Mouse (Mus musculus): ENCODE measurements around the gene Gm10309. TPM values are rescaled to one million over a fixed set of nuclear protein-coding genes. Genes with fewer than 3 reads are reported as not detected.

Gm10309 gene
- polyA plus RNA-seq (2011; ENCODE audit: insufficient read depth, insufficient read length, low replicate concordance, missing spikeins), result not detected in 2 replicates

- TF ChIP-seq CTCF (IDR thresholded peaks at IDR 0.05; ENCODE audit: control insufficient read depth, insufficient read depth, low read length) (no peak), POLR2A (IDR thresholded peaks at IDR 0.05; ENCODE audit: borderline replicate concordance, control insufficient read depth, low read depth, low read length) (no peak)
Observed at GRCm38 (mm10) chr17:86505183-86505631, at the start of gene Gm10309. Gm10309 (minus strand) TSS chr17:86505232.

DNA sequence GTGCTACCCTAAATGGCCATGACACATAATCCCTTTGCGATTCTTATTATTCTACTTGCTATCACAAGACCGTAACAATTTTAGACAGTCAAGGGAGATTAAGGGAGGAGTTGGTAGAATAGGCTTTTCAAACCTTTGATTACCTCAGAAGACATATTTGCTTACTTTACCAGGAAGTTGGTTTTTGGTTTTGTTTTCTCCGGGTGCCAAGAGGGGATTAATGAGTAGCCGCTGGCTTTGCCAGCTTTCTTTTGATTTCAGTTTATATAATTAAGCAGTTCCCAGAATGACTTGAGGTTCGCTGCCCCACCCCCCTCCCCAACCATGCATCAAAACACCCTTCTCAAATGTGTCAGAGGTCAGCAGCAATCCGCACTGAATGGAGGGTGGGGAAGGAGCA lies 47.0 kb upstream of the Gm10309 start:
- Histone ChIP-seq H3K27ac (ENCODE audit: control insufficient read depth, insufficient read depth, low read depth, low read length, poor library complexity) (no peak overlapping the region), H3K4me3 (replicated peaks; ENCODE audit: control insufficient read depth, low read depth, low read length) (no peak overlapping the region), H3K4me1 (ENCODE audit: control insufficient read depth, insufficient read depth, low read length) (no peaks in the 10 kb centered on the region)
- no peak for TF ChIP-seq POLR2A (IDR thresholded peaks at IDR 0.05; ENCODE audit: borderline replicate concordance, control insufficient read depth, low read depth, low read length)
- TF ChIP-seq CTCF (IDR thresholded peaks at IDR 0.05; ENCODE audit: control insufficient read depth, insufficient read depth, low read length), result no peak
- WGBS, result 83% methylated on average over 6 of the region's 6 CpGs

More at GRCm38 (mm10) chr17:86505183-86505631, at the start of gene Gm10309:
- Histone ChIP-seq H3K27ac (ENCODE audit: control insufficient read depth, insufficient read depth, low read depth, low read length, poor library complexity) (0 out of 2 replicates have a peak within 1 kb of the TSS, but pooled peaks have one; percentile 20), H3K4me3 (replicated peaks; ENCODE audit: control insufficient read depth, low read depth, low read length) (no peak within 1 kb of the TSS), H3K4me1 (ENCODE audit: control insufficient read depth, insufficient read depth, low read length) (no peaks in the 10 kb centered on the region)
- WGBS, result 87% methylated on average over 8 of the region's 8 CpGs

DNA sequence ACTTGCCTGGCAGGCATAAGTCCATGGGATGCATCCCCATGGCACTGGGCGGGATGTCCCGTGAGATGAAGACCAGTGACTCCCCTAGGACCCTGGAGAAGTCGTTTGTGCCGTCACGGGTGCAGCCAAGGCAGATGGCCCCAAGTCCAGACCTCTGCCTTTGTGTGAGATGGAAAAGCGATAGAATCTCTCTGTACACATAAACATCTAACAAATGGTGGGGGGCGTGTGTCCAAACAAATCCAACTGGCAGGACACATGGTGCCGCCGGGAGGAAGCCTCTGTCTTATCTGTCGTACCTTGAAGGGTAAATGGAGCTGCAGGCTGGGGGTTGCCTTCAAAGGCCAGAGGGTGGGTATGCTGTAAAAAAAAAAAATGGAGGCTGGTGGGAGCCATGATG lies 46.5 kb upstream of the Gm10309 start:
- WGBS, result 85% methylated on average over 10 of the region's 10 CpGs
- Histone ChIP-seq H3K4me1 (ENCODE audit: control insufficient read depth, insufficient read depth, low read length) (no peaks in the 10 kb centered on the region), H3K27ac (ENCODE audit: control insufficient read depth, insufficient read depth, low read depth, low read length, poor library complexity) (no peak overlapping the region), H3K4me3 (replicated peaks; ENCODE audit: control insufficient read depth, low read depth, low read length) (no peak overlapping the region)
- TF ChIP-seq POLR2A (IDR thresholded peaks at IDR 0.05; ENCODE audit: borderline replicate concordance, control insufficient read depth, low read depth, low read length) (no peak), CTCF (IDR thresholded peaks at IDR 0.05; ENCODE audit: control insufficient read depth, insufficient read depth, low read length) (no peak)

GRCm38 (mm10) chr17:86549128-86549527 lies 44.1 kb upstream of the Gm10309 start:
- 82% methylated on average over 10 of the region's 10 CpGs for WGBS
- TF ChIP-seq CTCF (IDR thresholded peaks at IDR 0.05; ENCODE audit: control insufficient read depth, insufficient read depth, low read length), result no peak
- TF ChIP-seq POLR2A (IDR thresholded peaks at IDR 0.05; ENCODE audit: borderline replicate concordance, control insufficient read depth, low read depth, low read length), result no peak
- Histone ChIP-seq H3K4me3 (replicated peaks; ENCODE audit: control insufficient read depth, low read depth, low read length) (no peak overlapping the region), H3K4me1 (ENCODE audit: control insufficient read depth, insufficient read depth, low read length) (no peaks in the 10 kb centered on the region), H3K27ac (ENCODE audit: control insufficient read depth, insufficient read depth, low read depth, low read length, poor library complexity) (no peak overlapping the region)

DNA sequence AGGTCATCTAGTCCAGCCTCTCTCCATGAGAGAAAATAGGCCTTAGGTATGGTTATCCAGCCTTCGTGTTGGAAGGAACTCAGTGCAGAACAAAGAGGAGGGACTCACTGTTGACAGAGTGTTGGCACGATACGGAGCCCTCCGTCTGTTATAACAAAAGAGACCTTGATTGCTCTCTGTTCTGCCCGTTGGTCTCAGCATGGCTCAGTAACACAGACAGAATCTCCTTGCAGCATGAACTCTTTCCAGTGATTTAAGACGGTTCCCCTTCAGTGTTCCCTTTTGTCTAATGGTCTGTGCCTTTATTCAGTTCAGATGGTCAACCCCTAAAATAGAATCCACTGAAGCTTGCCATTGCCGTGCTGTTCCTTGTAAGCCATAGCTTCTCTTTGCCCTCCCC lies 41.5 kb upstream of the Gm10309 start:
- TF ChIP-seq CTCF (IDR thresholded peaks at IDR 0.05; ENCODE audit: control insufficient read depth, insufficient read depth, low read length), result no peak
- TF ChIP-seq POLR2A (IDR thresholded peaks at IDR 0.05; ENCODE audit: borderline replicate concordance, control insufficient read depth, low read depth, low read length), result no peak
- WGBS, result 84% methylated on average over 7 of the region's 7 CpGs
- no peaks in the 10 kb centered on the region for H3K4me1 ChIP-seq (ENCODE audit: control insufficient read depth, insufficient read depth, low read length)
- H3K4me3 ChIP-seq (replicated peaks; ENCODE audit: control insufficient read depth, low read depth, low read length), result no peak overlapping the region
- no peak overlapping the region for H3K27ac ChIP-seq (ENCODE audit: control insufficient read depth, insufficient read depth, low read depth, low read length, poor library complexity)

DNA sequence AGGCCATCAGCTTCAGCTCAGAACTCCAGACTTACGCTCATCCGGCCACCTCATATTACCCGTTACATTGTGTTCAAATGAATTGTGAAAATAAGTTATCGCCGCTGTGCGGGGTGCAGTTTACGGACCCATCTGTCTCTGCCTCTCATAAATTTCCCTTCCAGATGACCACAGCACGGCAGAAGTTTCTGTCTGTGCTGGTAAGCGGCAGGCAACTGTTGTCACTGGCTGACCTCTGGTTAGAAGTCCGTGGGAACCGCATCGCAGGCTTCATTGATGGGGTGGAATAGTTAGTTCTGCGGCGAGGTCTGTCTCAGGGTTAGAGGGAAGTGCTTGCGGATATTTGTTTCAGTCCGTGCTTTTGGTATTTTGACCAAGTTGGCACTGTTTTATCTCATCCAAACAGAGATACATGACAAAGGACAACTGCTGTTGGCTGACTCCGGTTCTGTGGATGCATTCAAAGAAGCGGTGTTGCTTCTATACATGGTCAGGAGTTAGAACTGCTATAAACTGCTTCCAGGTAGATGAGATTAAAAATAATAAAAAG lies 34.9 kb upstream of the Gm10309 start:
- Histone ChIP-seq H3K4me1 (ENCODE audit: control insufficient read depth, insufficient read depth, low read length) (no peaks in the 10 kb centered on the region; the same call in 1 of the 2 replicates), H3K4me3 (replicated peaks; ENCODE audit: control insufficient read depth, low read depth, low read length) (no peak overlapping the region), H3K27ac (ENCODE audit: control insufficient read depth, insufficient read depth, low read depth, low read length, poor library complexity) (no peak overlapping the region)
- TF ChIP-seq POLR2A (IDR thresholded peaks at IDR 0.05; ENCODE audit: borderline replicate concordance, control insufficient read depth, low read depth, low read length) (no peak), CTCF (IDR thresholded peaks at IDR 0.05; ENCODE audit: control insufficient read depth, insufficient read depth, low read length) (no peak)
- WGBS, result 87% methylated on average over 18 of the region's 18 CpGs

DNA sequence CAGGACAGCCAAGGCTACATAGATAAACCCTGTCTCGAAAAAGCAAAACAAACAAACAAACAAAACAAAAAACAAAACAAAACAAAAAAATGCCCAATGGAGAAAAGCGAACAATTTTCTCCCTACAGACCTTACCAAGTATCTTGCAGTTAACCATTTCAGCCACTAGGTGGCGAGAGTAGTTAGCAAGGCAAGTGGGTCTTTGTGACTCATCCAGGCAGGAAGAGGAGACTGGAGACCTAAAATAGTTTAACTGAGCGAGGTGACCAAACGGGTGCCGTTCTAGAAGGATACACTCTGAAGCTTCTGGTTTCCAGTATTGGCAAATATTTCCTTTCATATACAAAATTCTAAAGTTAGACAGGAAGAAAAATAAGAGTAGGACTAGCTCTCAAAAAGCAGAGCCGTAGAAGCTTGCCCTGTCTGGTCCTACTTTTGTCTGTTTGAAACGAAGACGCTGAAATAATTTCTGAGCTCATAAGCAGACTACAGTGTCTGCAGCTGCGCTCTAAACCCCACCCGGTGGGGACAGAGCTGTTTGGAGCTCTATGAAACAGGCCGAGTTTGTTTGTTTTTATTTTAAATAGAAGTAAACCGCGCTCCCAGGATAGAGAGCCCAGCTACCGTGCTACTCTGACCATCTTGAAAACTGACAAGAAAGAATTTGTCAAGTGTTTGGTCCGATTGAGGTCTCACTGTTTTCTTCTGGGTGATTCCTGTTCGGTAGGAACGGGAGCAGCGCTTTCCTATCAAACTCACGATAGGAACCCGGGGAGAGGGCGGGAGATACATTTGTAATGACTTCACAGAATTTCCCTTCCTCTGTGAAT lies 31.0 kb upstream of the Gm10309 start:
- no peak for TF ChIP-seq POLR2A (IDR thresholded peaks at IDR 0.05; ENCODE audit: borderline replicate concordance, control insufficient read depth, low read depth, low read length)
- peak; percentile 49 for TF ChIP-seq CTCF (IDR thresholded peaks at IDR 0.05; ENCODE audit: control insufficient read depth, insufficient read depth, low read length)
- H3K4me1 ChIP-seq (ENCODE audit: control insufficient read depth, insufficient read depth, low read length), result no peaks in the 10 kb centered on the region; the same call in 1 of the 2 replicates
- no peak overlapping the region for H3K27ac ChIP-seq (ENCODE audit: control insufficient read depth, insufficient read depth, low read depth, low read length, poor library complexity)
- H3K4me3 ChIP-seq (replicated peaks; ENCODE audit: control insufficient read depth, low read depth, low read length), result no peak overlapping the region
- 37% methylated on average over 22 of the region's 22 CpGs for WGBS

GRCm38 (mm10) chr17:86535096-86535495 lies 30.1 kb upstream of the Gm10309 start:
- no peak overlapping the region for H3K27ac ChIP-seq (ENCODE audit: control insufficient read depth, insufficient read depth, low read depth, low read length, poor library complexity)
- H3K4me3 ChIP-seq (replicated peaks; ENCODE audit: control insufficient read depth, low read depth, low read length), result no peak overlapping the region
- H3K4me1 ChIP-seq (ENCODE audit: control insufficient read depth, insufficient read depth, low read length), result no peaks in the 10 kb centered on the region; the same call in 1 of the 2 replicates
- TF ChIP-seq CTCF (IDR thresholded peaks at IDR 0.05; ENCODE audit: control insufficient read depth, insufficient read depth, low read length) (no peak), POLR2A (IDR thresholded peaks at IDR 0.05; ENCODE audit: borderline replicate concordance, control insufficient read depth, low read depth, low read length) (no peak)
- WGBS, result 78% methylated on average over 10 of the region's 10 CpGs

All from bone marrow, adult 2 months (tissue).